Mouse (Mus musculus): Measurements from ENCODE around the gene Nxph4. TPM values are rescaled to one million over a fixed set of nuclear protein-coding genes. Genes with fewer than 3 reads are reported as not detected.

Nxph4 gene
- polyA plus RNA-seq, 1 experiment from 2014 or later = 1.2 TPM

DNA sequence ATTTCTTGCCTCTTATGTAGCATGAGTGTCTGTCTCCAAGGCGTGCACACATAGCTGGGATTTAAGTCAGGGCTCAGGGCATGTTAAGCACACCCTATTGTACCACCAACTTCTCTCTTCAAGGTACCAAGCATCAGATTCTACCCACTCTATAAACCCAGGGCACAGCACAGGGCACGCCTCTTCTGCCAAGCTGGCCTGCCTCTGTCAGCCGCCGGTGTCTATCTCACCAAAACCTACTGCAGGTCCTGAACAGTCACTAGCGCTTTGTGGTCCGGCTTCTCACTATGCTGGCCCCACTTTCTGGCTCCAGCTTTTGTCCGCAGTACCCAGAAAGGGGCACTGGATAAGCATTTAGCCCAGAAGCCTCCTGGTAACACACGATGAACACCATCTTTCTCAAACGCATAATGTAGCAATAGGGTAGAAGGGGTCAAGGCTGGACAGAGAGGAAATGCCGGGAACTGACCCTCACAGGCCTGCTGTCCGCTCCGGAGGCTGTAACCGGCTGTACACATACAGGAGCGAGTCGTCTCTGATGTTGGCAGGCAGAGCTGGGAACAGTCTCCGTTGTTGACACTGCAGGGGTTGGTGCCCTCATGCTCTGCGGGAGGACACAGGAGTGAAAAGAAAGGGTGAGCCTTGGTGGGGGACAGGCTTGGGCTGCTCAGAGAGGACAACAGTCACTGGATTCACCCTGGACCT, 36.7 kb upstream of the Nxph4 start:
- no peak overlapping the region for H3K9ac ChIP-seq (ENCODE audit: low read length)
- H3K36me3 ChIP-seq (ENCODE audit: control insufficient read depth, insufficient read depth, low read length) = peaks cover 21% of the 10 kb centered on the region

DNA sequence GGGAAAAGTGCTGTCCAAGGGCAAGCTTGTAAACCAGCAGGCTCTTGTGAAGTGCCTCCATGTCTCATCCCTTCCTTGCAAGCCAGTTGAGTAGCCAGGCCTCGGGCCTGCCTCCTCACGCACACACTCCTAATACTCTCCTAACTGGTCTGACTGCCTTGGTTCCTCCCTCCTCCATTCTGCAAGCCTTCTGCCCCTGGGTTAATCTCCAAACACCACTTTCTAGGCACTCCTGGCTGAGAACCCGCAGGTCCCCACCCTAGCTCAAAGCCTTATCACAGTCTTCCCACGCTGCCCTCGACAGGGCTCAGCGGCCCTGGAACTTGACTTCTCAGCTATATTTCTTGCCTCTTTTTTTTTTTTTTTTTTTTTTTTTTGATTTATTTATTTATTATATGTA, 36.0 kb upstream of the Nxph4 start:
- H3K4me1 ChIP-seq (ENCODE audit: control insufficient read depth, insufficient read depth, low read length) = no peaks in the 10 kb centered on the region
- no peak overlapping the region for H3K27ac ChIP-seq (replicated peaks; ENCODE audit: low read depth, low read length)
- no peaks in the 10 kb centered on the region for H3K9me3 ChIP-seq (ENCODE audit: control insufficient read depth, low read length)
- 76% methylated on average over 6 of the region's 6 CpGs for WGBS
- H3K36me3 ChIP-seq (ENCODE audit: control insufficient read depth, insufficient read depth, low read length) = peaks cover 19% of the 10 kb centered on the region
- no peaks in the 10 kb centered on the region for H3K27me3 ChIP-seq (ENCODE audit: control insufficient read depth, insufficient read depth, low read length)
- H3K4me2 ChIP-seq (ENCODE audit: low read depth, severe bottlenecking) = no peak overlapping the region
- H3K4me3 ChIP-seq (ENCODE audit: low read depth, low read length) = no peak overlapping the region
- no peak overlapping the region; the same call in 1 of the 2 replicates for H3K9ac ChIP-seq (ENCODE audit: low read length)
- DNase-seq (ENCODE audit: low spot score) (no peak), ATAC-seq (ENCODE audit: insufficient number of reproducible peaks, low FRiP score, low TSS enrichment, low read depth) (no peak)

More for the DNA sequence above, 36.7 kb upstream of the Nxph4 start:
- H3K4me3 ChIP-seq (ENCODE audit: low read depth, low read length) = no peak overlapping the region
- H3K27me3 ChIP-seq (ENCODE audit: control insufficient read depth, insufficient read depth, low read length) = no peaks in the 10 kb centered on the region
- 91% methylated on average over 17 of the region's 17 CpGs for WGBS
- H3K4me2 ChIP-seq (ENCODE audit: low read depth, severe bottlenecking) = no peak overlapping the region
- ATAC-seq (ENCODE audit: insufficient number of reproducible peaks, low FRiP score, low TSS enrichment, low read depth) (no peak), DNase-seq (ENCODE audit: low spot score) (no peak)
- H3K9me3 ChIP-seq (ENCODE audit: control insufficient read depth, low read length) = no peaks in the 10 kb centered on the region
- H3K27ac ChIP-seq (replicated peaks; ENCODE audit: low read depth, low read length) = no peak overlapping the region
- no peaks in the 10 kb centered on the region for H3K4me1 ChIP-seq (ENCODE audit: control insufficient read depth, insufficient read depth, low read length)

DNA sequence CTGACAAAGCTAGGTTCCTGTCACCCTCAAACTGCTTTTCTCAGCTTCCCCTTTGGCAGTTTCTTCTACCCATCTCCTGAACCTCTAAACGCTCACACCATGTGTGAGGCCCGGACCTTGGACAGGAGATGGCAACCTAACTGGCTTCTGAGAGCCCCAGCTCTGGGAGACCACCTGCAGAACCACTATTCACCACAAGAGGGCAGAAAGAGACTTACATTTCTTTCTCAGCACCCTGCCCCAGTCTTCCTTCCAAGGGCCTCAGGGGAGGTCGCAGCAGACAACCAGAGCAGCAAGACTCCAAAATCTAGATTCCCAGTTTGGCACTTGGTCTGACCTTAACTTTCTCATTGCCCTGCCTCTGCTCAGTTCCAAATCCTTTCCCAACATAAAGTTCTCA, 35.1 kb upstream of the Nxph4 start:
- DNase-seq (ENCODE audit: low spot score) (peak; percentile 89), ATAC-seq (ENCODE audit: insufficient number of reproducible peaks, low FRiP score, low TSS enrichment, low read depth) (no peak)
- Histone ChIP-seq H3K36me3 (ENCODE audit: control insufficient read depth, insufficient read depth, low read length) (peaks cover 11% of the 10 kb centered on the region), H3K9ac (ENCODE audit: low read length) (no peak overlapping the region), H3K4me1 (ENCODE audit: control insufficient read depth, insufficient read depth, low read length) (no peaks in the 10 kb centered on the region), H3K4me2 (ENCODE audit: low read depth, severe bottlenecking) (no peak overlapping the region), H3K27me3 (ENCODE audit: control insufficient read depth, insufficient read depth, low read length) (no peaks in the 10 kb centered on the region), H3K4me3 (ENCODE audit: low read depth, low read length) (no peak overlapping the region), H3K27ac (replicated peaks; ENCODE audit: low read depth, low read length) (no peak overlapping the region), H3K9me3 (ENCODE audit: control insufficient read depth, low read length) (no peaks in the 10 kb centered on the region)
- 29% methylated on average over 3 of the region's 3 CpGs for WGBS

DNA sequence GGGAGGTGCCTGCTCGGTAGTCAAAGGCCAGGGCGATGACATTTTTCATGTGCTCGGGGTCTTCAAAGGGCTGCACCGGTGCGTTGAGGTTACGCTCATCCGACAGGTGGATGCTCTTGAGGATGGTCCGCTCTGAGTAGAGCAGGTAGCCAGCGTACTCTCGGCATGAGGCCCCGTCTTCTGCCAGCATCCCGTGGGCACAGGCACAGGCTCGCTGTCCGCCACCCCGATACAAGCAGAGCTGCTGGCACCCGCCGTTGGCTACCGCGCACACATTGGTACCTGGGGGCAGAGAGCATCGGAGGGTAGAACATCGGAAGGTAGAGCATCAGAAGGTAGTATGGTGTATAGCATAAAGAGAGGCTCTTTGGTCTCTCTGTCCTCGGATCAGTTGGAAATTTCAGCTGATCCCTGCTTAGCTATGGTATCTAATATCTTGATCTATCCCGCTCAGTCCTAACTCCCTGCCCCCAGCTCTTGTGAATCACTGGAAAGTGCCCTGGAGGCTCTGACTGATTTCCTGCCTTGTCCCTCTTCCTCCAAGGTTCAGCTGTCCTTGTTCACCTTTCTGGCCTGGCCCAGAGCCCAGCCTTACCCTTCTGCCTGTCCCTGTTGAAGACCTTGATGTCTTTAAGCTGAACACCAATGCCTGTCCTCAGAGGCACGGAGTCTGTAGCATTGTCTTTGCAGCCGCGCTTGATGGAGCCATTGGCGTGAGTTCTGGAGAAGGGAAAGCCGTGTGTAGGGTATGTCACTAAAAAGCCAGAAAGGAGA, 32.4 kb upstream of the Nxph4 start:
- Histone ChIP-seq H3K9me3 (ENCODE audit: control insufficient read depth, low read length) (no peaks in the 10 kb centered on the region), H3K4me3 (ENCODE audit: low read depth, low read length) (no peak overlapping the region), H3K4me1 (ENCODE audit: control insufficient read depth, insufficient read depth, low read length) (no peaks in the 10 kb centered on the region), H3K4me2 (ENCODE audit: low read depth, severe bottlenecking) (no peak overlapping the region), H3K9ac (ENCODE audit: low read length) (no peak overlapping the region), H3K36me3 (ENCODE audit: control insufficient read depth, insufficient read depth, low read length) (peaks cover 14% of the 10 kb centered on the region), H3K27ac (replicated peaks; ENCODE audit: low read depth, low read length) (no peak overlapping the region), H3K27me3 (ENCODE audit: control insufficient read depth, insufficient read depth, low read length) (no peaks in the 10 kb centered on the region)
- no peak for ATAC-seq (ENCODE audit: insufficient number of reproducible peaks, low FRiP score, low TSS enrichment, low read depth)
- DNase-seq (ENCODE audit: low spot score) = no peak
- 95% methylated on average over 28 of the region's 28 CpGs for WGBS

DNA sequence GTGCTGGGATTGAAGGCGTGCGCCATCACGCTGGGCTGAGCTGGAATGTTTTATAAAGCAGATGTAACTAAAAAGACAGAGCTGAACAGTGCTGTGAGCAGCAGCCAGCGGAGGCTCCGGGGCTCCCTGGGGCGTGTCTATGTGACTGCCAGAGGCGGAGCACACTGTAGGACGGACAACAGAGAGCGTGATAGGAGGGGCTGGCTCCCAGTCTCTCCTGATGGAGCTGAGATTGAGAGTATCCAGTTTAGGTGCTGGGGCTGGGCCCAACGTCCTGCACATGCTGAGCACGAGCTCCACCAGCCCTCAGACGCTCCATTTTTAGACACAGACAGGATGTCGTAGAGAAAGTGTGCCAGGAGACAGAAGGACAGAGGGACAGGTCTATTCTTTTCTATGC, 29.9 kb upstream of the Nxph4 start:
- no peaks in the 10 kb centered on the region for H3K4me1 ChIP-seq (ENCODE audit: control insufficient read depth, insufficient read depth, low read length)
- 66% methylated on average over 13 of the region's 13 CpGs for WGBS
- H3K9ac ChIP-seq (ENCODE audit: low read length) = no peak overlapping the region
- H3K36me3 ChIP-seq (ENCODE audit: control insufficient read depth, insufficient read depth, low read length) = peaks cover 25% of the 10 kb centered on the region
- no peaks in the 10 kb centered on the region for H3K9me3 ChIP-seq (ENCODE audit: control insufficient read depth, low read length)
- H3K4me2 ChIP-seq (ENCODE audit: low read depth, severe bottlenecking) = no peak overlapping the region
- no peak overlapping the region for H3K4me3 ChIP-seq (ENCODE audit: low read depth, low read length)
- no peak for DNase-seq (ENCODE audit: low spot score)
- ATAC-seq (ENCODE audit: insufficient number of reproducible peaks, low FRiP score, low TSS enrichment, low read depth) = 0 out of 2 replicates have a peak, but pooled peaks have one; percentile 11
- H3K27ac ChIP-seq (replicated peaks; ENCODE audit: low read depth, low read length) = no peak overlapping the region
- H3K27me3 ChIP-seq (ENCODE audit: control insufficient read depth, insufficient read depth, low read length) = no peaks in the 10 kb centered on the region

DNA sequence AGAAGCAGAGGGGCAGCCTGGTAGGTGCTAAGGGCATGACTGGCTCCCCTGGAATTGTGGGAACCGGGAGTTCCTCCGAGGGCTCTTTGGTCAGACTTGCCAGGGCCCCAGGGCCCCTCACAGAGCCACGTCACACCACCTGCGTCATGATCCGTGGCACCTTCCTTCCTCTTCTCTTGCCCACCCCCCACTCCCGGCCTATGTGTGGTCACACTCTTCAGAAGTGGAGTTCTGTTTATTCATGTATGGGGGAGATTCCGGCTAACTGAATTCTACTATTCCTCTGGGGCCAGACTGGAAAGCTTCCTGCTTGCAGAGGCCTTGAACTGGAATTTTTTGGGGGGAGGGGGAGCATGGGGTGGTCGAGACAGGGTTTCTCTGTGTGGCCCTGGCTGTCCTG, 29.5 kb upstream of the Nxph4 start:
- Histone ChIP-seq H3K27ac (replicated peaks; ENCODE audit: low read depth, low read length) (no peak overlapping the region), H3K27me3 (ENCODE audit: control insufficient read depth, insufficient read depth, low read length) (no peaks in the 10 kb centered on the region), H3K4me1 (ENCODE audit: control insufficient read depth, insufficient read depth, low read length) (no peaks in the 10 kb centered on the region), H3K9ac (ENCODE audit: low read length) (no peak overlapping the region), H3K9me3 (ENCODE audit: control insufficient read depth, low read length) (no peaks in the 10 kb centered on the region), H3K4me2 (ENCODE audit: low read depth, severe bottlenecking) (no peak overlapping the region), H3K4me3 (ENCODE audit: low read depth, low read length) (no peak overlapping the region), H3K36me3 (ENCODE audit: control insufficient read depth, insufficient read depth, low read length) (peaks cover 26% of the 10 kb centered on the region)
- ATAC-seq (ENCODE audit: insufficient number of reproducible peaks, low FRiP score, low TSS enrichment, low read depth) (no peak), DNase-seq (ENCODE audit: low spot score) (no peak)
- WGBS = 82% methylated on average over 8 of the region's 8 CpGs

DNA sequence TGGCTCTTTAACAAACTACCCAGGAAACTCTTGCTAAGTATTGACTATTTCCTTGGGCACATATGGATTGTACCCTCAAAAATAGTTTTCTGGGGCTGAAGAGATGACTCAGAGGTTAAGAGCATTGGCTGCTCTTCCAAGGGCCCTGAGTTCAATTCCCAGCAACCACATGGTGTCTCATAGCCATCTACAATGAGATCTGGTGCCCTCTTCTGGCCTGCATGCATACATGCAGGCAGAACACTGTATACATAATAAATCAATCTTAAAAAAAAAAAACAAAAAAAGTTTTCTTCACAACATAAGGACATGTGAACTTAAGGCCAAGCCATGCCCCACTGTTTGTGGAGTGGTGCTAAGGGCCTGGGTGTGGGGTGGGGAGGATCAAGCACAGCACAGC, 26.8 kb upstream of the Nxph4 start:
- DNase-seq (ENCODE audit: low spot score) = no peak
- Histone ChIP-seq H3K36me3 (ENCODE audit: control insufficient read depth, insufficient read depth, low read length) (peaks cover 47% of the 10 kb centered on the region), H3K4me2 (ENCODE audit: low read depth, severe bottlenecking) (no peak overlapping the region), H3K4me3 (ENCODE audit: low read depth, low read length) (no peak overlapping the region), H3K9ac (ENCODE audit: low read length) (no peak overlapping the region), H3K4me1 (ENCODE audit: control insufficient read depth, insufficient read depth, low read length) (no peaks in the 10 kb centered on the region), H3K9me3 (ENCODE audit: control insufficient read depth, low read length) (peaks cover under 1% of the 10 kb centered on the region; the same call in 1 of the 2 replicates), H3K27ac (replicated peaks; ENCODE audit: low read depth, low read length) (no peak overlapping the region), H3K27me3 (ENCODE audit: control insufficient read depth, insufficient read depth, low read length) (no peaks in the 10 kb centered on the region)
- ATAC-seq (ENCODE audit: insufficient number of reproducible peaks, low FRiP score, low TSS enrichment, low read depth) = no peak

DNA sequence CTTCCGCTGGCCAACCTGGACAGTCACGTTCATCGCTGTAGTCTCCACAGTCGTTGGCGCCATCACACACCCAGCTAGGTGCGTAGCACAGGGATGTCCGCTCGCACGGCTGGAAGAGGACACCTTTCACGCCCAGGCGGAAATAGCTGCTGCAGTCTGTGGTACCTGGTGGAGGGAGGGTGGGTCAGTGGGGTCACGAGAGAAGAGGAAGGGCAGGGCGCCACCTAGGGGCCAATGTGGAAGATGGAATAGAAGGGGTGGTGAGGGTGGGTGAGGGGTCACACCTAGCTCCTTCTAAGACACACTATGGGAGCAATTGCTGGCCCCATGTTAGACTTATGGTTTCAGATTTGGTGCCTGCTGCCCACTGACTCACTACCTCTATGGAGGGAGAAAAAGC, 23.0 kb upstream of the Nxph4 start:
- Histone ChIP-seq H3K4me2 (ENCODE audit: low read depth, severe bottlenecking) (no peak overlapping the region), H3K27me3 (ENCODE audit: control insufficient read depth, insufficient read depth, low read length) (no peaks in the 10 kb centered on the region), H3K9me3 (ENCODE audit: control insufficient read depth, low read length) (peaks cover 2% of the 10 kb centered on the region; the same call in 1 of the 2 replicates), H3K9ac (ENCODE audit: low read length) (no peak overlapping the region), H3K36me3 (ENCODE audit: control insufficient read depth, insufficient read depth, low read length) (peaks cover 56% of the 10 kb centered on the region), H3K27ac (replicated peaks; ENCODE audit: low read depth, low read length) (no peak overlapping the region), H3K4me3 (ENCODE audit: low read depth, low read length) (no peak overlapping the region), H3K4me1 (ENCODE audit: control insufficient read depth, insufficient read depth, low read length) (no peaks in the 10 kb centered on the region)
- peak; percentile 43 for DNase-seq (ENCODE audit: low spot score)
- no peak for ATAC-seq (ENCODE audit: insufficient number of reproducible peaks, low FRiP score, low TSS enrichment, low read depth)
- 87% methylated on average over 13 of the region's 13 CpGs for WGBS
